Mouse (Mus musculus) thymus, postnatal 25 days (tissue): ENCODE data around the gene Aph1a.
"Not testable (repeated sequence)": the region's sequence is repeated elsewhere in the genome, so short reads cannot be mapped to it uniquely, and the experiment has no call there.

Source experiments
- DNase-seq: peaks from one replicate; pipeline ENCODE4 v3.0.0; 2022

Aph1a gene

DNA sequence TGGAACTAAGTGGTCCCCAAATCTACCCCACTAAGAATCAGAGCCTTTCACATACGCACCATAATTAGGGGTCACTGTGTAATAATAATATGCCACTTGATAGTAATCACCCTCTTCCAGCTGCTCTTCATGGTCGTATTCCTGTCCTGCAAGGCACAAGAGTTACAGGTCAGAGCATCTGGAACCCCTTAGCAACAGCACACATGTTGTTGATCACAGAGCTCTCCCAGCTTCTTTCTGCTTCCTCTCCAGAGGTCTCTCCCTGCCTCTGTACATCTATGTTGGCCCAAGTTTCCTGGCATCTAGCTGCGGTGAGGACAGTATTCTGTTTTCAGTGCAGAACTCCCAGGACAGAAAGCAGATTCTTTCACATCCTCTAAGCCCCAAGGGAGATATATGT, 4.1 kb upstream of the Aph1a start:
- no peak for DNase-seq

- peak; percentile 26 for DNase-seq
Observed at GRCm38 (mm10) chr3:95891211-95892065, 2.3 kb upstream of the Aph1a start, which contains the start of gene BC028528. BC028528 (minus strand) TSS chr3:95892005.

DNA sequence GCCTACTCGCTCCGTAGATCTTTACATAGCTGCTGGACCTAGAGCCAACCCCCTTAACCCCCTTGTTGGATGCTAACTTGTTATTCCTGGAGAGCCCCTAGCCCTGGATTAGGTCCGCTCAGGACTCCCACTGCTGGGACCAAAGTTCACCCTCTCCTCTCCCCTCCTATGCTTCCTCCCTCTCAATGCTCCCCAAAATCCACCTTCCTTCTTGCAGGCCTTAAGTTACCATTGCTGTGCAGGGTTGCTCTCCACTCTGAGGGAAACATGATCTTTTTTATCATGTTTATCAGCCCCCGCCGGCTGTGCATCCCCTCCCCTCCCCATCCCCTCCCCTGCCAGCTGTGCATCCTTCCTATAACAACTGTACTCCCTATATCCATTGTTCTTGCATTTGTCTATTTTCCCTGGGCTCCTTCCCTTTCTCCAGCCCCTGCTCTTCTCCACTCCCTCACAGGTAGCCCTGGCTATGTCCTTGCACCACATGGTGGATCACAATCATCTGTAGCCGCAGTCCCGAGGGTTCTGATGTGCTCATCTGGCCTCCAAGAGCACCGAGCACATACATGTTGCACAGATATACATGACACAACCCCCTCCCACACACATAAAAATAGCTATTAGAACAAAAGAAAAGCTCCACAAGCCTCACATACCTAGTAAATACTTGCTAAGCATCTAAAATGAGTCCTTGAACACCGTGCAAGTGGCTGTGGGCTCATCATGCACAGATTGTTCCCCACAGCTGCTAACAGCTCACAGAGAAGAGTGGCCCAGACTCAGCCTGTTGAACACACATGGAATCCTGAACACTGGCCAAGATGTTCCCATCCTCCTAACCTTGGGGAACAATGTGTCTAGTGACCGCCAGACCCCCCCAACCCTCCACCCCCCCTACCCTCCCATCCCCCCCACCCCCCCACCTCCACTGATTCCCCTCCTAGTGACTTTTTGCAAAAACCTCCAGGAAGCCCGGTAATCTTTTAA, 1.4 kb upstream of the Aph1a start:
- DNase-seq: no peak

DNA sequence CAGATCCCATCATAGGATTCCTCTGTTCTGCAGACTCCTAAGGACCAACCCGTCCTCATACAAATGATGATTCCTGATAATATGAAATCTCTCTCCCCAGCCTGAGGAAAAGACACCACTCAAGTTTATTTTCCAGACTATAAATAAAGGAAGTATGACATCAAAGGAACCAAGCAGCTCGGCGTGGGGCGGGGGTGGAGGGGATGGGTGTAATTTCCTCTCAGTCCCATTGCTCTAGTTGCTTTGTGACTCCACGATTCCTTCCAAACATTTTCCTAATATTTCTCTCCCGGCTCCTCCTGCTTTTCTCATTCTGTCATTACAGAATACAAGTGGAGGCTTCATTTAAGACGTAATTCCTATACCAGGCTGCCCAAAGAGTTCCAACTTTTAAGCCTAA, 643 bp upstream of the Aph1a start:
- peak; percentile 19 for DNase-seq

DNA sequence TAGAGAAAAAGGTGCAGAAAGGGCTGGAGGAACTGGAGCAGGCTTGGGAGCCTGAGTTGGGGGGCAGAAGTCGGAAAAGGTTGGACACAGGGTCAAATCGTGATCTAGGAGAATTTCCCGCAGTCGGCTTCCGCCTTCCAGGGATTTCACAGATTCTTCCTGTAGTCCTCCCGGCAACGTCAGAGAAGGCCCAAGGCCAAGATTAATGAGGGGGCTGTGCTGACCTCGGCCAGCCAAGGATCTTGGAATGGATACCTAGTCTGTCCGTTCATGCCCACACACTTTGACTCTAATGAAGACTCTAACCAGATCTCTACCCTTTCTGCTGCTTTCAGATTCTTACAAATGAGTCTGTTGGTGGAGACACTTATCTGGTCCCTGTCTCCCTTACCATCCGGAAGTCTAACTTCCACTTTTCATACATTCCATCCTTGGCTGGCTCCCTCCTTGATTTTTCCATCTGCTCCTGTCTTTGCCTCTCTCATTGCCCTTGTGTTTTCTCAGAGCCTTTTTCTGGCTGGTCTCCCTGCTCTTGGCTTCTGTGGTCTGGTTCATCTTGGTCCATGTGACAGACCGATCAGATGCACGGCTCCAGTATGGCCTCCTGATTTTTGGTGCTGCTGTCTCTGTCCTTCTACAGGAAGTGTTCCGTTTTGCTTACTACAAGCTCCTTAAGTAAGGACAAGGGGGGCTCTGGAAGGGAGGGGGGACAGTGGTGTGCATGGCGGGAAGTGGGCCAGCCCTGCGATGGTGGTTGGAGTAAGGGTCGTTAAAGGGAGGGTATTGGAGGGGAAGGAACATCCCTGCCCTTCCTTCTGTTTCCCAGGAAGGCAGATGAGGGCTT, 770 bp downstream of the Aph1a start:
- DNase-seq: peak; percentile 27

DNA sequence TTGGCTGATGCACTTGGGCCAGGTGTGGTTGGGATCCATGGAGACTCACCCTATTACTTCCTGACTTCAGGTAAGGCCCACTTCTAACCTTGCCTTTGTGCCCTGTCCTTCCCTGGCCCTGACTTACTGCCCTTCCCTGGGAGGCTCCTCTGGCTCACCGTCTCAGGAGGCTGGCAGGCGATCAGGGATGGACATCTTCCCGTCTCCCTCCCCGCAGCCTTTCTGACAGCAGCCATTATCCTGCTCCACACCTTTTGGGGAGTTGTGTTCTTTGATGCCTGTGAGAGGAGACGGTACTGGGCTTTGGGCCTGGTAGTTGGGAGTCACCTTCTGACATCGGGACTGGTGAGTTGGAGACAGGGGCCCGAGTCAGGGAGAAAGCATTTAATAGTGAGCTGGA, 1.7 kb downstream of the Aph1a start:
- DNase-seq: not testable (repeated sequence)

DNA sequence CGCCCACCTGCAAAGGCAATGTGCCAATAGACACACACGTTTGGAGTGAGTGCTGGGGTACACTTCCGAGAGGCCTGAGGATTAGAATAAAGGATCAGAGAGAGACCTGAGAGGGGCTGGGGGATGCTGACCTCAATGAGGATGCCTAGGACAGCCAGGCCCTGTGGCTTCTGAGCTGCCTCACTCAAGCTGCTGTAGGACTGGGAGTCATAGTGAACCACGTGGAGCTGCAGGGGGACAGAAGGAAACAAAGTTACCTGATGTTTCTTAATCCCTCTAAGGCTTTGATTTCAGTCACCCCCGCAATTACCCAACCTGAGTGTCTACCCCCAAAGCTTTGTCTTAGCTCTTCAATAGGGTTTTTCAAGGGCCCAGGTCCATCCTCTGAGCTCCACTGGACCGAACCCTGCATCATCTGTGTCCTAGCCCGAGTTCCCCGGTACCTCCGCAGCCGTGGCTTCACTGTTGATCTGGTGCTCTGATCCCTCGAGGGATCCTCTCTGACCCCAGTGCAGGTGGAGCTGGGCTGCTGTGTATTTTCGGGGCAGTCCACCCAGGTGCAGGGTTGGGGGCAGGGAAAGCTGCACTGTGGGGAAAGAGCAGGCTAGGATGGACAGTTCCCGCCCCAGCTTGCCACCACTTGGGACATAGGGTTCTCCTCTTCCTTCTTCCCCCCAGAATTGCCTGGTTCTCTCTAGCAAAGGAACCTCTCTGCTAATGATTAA, 6.2 kb downstream of the Aph1a start:
- DNase-seq: no peak

DNA sequence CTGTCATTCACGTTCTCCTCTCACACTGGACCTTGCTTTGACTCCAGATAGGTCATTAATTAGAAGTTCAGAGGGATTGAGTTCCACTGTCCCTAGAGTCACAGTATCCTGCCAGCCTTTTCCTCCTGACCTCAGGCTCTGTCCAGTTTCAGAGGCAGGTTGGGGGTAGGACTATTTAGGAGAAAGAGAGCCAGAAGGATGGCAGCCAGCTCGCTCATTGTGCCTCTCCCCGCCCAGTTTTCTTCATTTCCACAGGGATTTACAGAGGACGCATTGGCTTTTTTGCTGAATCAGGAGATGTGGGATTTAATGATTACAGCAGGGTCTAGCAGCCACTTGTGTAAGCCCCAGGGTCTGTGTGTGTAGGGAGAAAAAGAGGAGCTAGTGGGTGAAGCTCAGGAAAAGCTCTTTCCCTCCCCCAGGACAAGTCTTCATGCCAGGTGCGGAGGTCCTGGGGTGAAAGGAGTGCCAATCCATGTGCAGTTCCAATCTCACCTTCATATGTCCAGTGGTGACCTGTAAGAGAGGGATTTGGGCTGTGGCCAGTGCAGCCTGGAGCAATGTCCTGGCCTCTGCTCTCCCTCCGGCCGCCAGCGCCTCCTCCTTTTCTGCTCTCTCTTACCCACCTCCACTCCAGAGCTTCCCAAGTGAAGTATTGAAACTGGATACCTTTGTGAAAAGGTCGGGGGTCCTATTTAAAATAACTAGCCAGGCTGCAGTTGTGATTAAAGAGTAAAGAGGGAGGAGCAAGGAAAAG, 8.0 kb downstream of the Aph1a start:
- DNase-seq: no peak

DNA sequence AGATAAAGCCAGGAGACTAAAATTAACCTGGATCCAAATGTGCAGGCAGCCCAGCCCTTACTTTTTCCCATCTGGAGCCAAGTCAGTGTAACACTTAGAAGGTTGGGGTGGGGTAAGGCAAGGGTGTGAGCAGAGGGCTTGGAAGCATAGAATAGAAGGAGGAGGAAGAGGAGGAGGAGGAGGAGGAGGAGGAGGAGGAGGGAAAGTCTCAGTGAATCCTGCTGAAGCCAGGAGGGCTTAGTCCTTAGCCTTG, 8.5 kb downstream of the Aph1a start:
- no peak for DNase-seq

DNA sequence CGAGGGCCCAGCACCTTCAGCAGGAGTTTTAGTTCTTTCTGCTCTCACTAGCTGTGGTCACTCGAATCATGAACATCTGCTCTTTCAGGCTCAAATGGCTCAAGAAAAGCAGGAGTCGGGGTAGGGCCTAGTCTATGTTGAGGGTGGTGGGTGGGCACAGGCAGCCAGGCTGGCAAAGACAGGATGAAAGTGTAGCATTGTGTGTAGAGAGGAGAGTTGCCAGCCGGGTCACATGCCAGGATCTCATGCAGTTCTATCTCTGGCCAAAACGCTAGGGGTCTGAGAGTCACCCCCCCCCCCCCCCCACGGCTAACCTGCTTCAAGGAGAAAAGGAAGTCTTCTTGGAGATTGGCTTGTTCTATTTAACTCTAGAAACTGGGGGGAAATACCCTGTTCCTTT, 8.9 kb downstream of the Aph1a start:
- DNase-seq: no peak

DNA sequence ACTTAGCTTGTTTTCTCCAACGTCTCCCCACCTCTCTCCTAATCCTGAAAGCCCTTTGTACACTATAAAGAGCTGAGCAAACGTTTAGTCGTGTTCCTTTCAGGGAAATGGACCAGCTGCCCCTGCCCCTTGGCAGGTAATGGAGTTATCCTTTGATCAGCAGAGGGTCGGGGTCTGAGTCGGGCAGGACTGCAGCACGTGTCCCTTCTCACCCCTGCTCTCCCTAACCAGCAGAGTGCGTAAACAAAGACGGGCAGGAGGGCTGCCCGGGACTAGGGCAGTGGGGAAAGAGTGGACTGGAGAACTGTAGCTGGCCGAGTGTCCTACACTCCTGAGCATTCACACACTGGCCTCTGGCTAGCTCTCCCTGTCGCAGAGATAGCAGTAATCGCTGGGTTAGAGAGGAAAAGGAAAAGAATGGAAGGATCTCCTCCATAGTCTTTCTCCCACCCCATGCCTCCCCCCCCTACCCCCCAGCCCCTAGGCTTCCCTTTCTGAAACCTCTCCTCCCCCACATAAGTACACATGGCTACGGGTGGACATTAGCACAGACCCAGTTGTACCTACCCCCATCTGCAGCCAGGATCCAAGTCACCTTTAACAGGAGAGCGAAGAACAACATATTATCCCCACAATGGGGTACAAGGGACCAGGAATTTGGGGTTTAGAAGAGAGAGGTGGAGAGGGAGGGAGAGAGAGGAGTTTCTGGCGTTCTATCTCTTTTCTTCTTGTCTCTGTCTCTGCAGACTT, 10.2 kb downstream of the Aph1a start:
- no peak for DNase-seq

GRCm38 (mm10) chr3:95904568-95904967, 10.8 kb downstream of the Aph1a start, which contains the start of gene Car14:
Car14 (minus strand) TSS chr3:95904691.
- no peak for DNase-seq

GRCm38 (mm10) chr3:95905146-95905939, 11.6 kb downstream of the Aph1a start:
- peak; percentile 51 for DNase-seq

DNA sequence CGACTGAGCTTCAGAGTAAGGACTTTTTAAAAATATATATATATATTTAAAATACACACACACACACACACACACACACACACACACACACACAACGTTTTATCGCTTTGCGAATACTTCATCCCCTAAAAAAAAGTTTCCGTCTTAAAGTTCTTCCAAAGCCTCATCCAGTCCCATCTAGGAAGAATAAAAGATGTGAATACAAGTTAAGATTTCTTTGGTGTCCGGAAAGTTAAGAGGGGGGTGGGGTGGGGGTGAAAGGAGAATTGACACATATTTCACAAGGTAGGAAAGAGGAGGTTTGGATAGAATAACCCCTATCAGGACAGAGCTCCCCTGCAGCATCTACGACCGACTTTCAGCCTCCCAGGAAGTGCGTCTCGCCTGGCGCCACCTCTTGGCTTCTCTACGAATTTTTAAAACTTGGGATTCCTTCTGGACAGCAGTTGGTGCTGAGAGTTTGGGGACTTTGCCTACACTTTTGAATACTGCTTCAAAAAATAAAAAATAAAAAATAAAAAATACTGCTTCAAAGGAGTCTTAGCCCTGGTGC, 12.2 kb downstream of the Aph1a start:
- DNase-seq: peak; percentile 56

DNA sequence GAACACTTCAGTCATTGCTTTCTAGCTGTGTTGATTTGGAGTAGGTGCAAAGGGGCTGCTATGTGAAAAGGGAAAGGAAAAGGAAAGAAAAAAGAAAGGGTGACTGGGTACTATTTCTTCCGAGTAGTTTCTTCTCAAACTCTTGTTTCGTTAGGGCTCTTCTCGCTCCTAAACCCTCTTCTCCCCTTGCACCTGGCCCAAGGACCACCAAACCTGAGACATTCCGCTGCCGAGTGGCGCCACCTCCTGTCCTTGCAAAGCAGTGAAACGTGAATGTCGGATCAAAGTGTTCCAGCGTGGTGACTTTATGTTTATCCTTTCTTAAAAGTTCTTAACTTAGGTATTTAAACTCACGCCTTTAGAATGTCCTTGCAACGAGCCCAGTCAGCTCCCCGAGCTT, 13.1 kb downstream of the Aph1a start:
- DNase-seq: peak; percentile 84

DNA sequence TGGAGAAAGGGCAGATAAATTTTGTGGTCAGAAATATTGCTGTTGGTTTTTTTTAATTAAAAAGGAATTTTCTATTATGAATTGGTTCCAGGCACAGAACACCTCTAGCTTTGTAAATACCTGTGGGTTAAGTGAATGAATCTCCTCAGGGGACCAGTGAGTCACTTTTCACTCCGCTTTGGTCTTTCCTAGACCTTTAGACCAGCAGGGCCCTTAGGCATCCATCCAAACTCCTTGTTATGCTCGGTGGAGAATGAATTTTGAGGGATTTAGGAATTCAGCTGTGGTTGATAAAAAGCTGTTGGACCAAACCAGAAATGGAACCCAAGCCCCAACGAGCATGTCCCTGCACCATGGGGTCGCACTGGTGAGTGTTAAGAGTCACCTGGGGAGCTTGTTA, 13.8 kb downstream of the Aph1a start:
- DNase-seq: no peak

- no peak for DNase-seq
Observed at GRCm38 (mm10) chr3:95914706-95915105, 20.9 kb downstream of the Aph1a start.

DNA sequence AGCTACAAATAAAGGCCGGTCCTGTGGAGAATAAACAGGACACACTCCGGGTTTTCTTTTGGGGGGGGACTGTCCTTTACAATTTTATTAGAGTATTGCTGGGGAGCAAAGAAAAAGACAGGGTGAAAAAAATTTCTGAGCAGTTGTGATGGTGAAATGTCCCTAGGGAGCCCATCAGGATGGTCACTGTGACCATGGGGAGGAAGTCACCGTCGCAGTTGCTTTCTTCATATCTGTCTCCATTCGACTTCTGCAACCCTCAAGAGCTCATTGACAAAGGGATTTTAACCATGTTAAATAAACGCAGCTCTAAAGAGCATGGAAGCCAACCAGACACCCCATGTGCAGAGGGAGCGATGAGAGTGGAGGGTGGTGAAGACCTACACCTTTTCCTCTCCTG, 23.0 kb downstream of the Aph1a start:
- no peak for DNase-seq

- not testable (repeated sequence) for DNase-seq
Observed at GRCm38 (mm10) chr3:95920532-95920931, 26.8 kb downstream of the Aph1a start.
